Mouse (Mus musculus): ENCODE measurements at regions not wholly inside any gene's neighbourhood (a gene's known extent, or its start where the extent isn't known, plus 50 kb on each side); places are given as distances from the start of the nearest gene placed in this dataset.

- ATAC-seq = no peak
- H3K9me3 ChIP-seq (ENCODE audit: control insufficient read depth, low read length) = no peaks in the 10 kb centered on the region
- H3K4me2 ChIP-seq (ENCODE audit: low read length) = no peak overlapping the region
- no peaks in the 10 kb centered on the region for H3K4me1 ChIP-seq (ENCODE audit: control insufficient read depth, insufficient read depth, low read depth, low read length)
- no peak overlapping the region for H3K9ac ChIP-seq (ENCODE audit: low read depth, low read length)
- 29% methylated on average over 2 of the region's 2 CpGs for WGBS
- H3K36me3 ChIP-seq (ENCODE audit: control insufficient read depth, insufficient read depth, low read length) = no peaks in the 10 kb centered on the region
- H3K27ac ChIP-seq (ENCODE audit: low read depth, low read length) = no peak overlapping the region
- no peak overlapping the region for H3K4me3 ChIP-seq (ENCODE audit: low read length)
- H3K27me3 ChIP-seq (replicated peaks; ENCODE audit: control insufficient read depth, insufficient read depth, low read length) = no peaks in the 10 kb centered on the region
Observed at GRCm38 (mm10) chrX:131818397-131818796, 1870.4 kb downstream of the Pcdh19 start.

GRCm38 (mm10) chrX:131774011-131774690, 1914.6 kb downstream of the Pcdh19 start:
- no peaks in the 10 kb centered on the region for H3K27me3 ChIP-seq (replicated peaks; ENCODE audit: control insufficient read depth, insufficient read depth, low read length)
- H3K9me3 ChIP-seq (ENCODE audit: control insufficient read depth, low read length) = no peaks in the 10 kb centered on the region
- no peak overlapping the region for H3K4me3 ChIP-seq (ENCODE audit: low read length)
- no peaks in the 10 kb centered on the region for H3K36me3 ChIP-seq (ENCODE audit: control insufficient read depth, insufficient read depth, low read length)
- no peak overlapping the region for H3K9ac ChIP-seq (ENCODE audit: low read depth, low read length)
- H3K4me2 ChIP-seq (ENCODE audit: low read length) = no peak overlapping the region
- no peak overlapping the region for H3K27ac ChIP-seq (ENCODE audit: low read depth, low read length)
- no peaks in the 10 kb centered on the region for H3K4me1 ChIP-seq (ENCODE audit: control insufficient read depth, insufficient read depth, low read depth, low read length)
- WGBS = 43% methylated on average over 4 of the region's 4 CpGs
- ATAC-seq = peak; percentile 72

All from hindbrain, embryonic 16.5 days (tissue).